Mouse (Mus musculus) hindbrain, embryonic 11.5 days (tissue): ENCODE data around the gene Slc19a3. TPM values are rescaled to one million over a fixed set of nuclear protein-coding genes. Genes with fewer than 3 reads are reported as not detected.

Experiments used
- ATAC-seq: fragments of 200-750 bp; cut with Nextera tagmentation; 2 replicates; pipeline ENCODE4 v1.8.0; 2017; ENCODE audit warnings: mild to moderate bottlenecking, moderate TSS enrichment, moderate library complexity; ENCODE audit not compliant: low FRiP score
- DNase-seq: peaks from one replicate; pipeline ENCODE4 v3.0.0-alpha.2; 2015; ENCODE audit warnings: low spot score
- H3K27ac ChIP-seq: fragments of 300-500 bp; sonication (generic); 2 replicates; pipeline ENCODE4 v1.5.1; 2014; ENCODE audit warnings: mild to moderate bottlenecking, low read depth, low read length
- H3K27me3 ChIP-seq: fragments of 300-500 bp; sonication (generic); 2 replicates; pipeline ENCODE4 v1.6.1; 2014; ENCODE audit warnings: mild to moderate bottlenecking, low read length, moderate library complexity, mixed read lengths; ENCODE audit not compliant: control insufficient read depth, insufficient read depth
- H3K36me3 ChIP-seq: fragments of 300-500 bp; sonication (generic); 2 replicates; pipeline ENCODE4 v1.6.1; 2014; ENCODE audit warnings: mild to moderate bottlenecking, low read length, moderate library complexity, mixed read lengths; ENCODE audit not compliant: control insufficient read depth, insufficient read depth
- H3K4me1 ChIP-seq: fragments of 300-500 bp; sonication (generic); replicated peaks from 2 replicates; pipeline ENCODE4 v1.6.1; 2014; ENCODE audit warnings: low read length, mixed read lengths; ENCODE audit not compliant: control insufficient read depth, insufficient read depth
- H3K4me2 ChIP-seq: fragments of 300-500 bp; sonication (generic); replicated peaks from 2 replicates; pipeline ENCODE4 v1.6.1; 2014; ENCODE audit warnings: mild to moderate bottlenecking, low read depth, low read length
- H3K4me3 ChIP-seq: fragments of 300-500 bp; sonication (generic); 2 replicates; pipeline ENCODE4 v1.5.1; 2014; ENCODE audit warnings: low read depth, low read length
- H3K9ac ChIP-seq: fragments of 300-500 bp; sonication (generic); 2 replicates; pipeline ENCODE4 v1.6.1; 2014; ENCODE audit warnings: low read depth, low read length
- H3K9me3 ChIP-seq: fragments of 300-500 bp; sonication (generic); 2 replicates; pipeline ENCODE4 v1.6.1; 2016; ENCODE audit warnings: low read length; ENCODE audit not compliant: control insufficient read depth
- WGBS: fragments of 180-500 bp; shearing (Covaris S2); extraction: QIAGEN DNeasy Blood & Tissue Kit; methylation state at CpG from one replicate; pipeline ENCODE4 v1.1.7; 2014; 5-methylcytosine and 5-hydroxymethylcytosine counted together
- polyA plus RNA-seq: library from polyadenylated mRNA; unstranded; fragments of >200 nt; fragmentation: Nextera tagmentation; extraction: Ambion mirVana; gene quantifications from 2 replicates; pipeline ENCODE4 v1.2.1, GENCODE M21; 2014

The Slc19a3 gene
- polyA plus RNA-seq, 1 experiment from 2014 or later, result 0.34 TPM

- ATAC-seq (peak; percentile 71), DNase-seq (peak; percentile 25)
- 66% methylated on average over 3 of the region's 3 CpGs for WGBS
- Histone ChIP-seq H3K4me1 (no peaks in the 10 kb centered on the region), H3K27ac (no peak overlapping the region), H3K27me3 (no peaks in the 10 kb centered on the region), H3K4me3 (no peak overlapping the region), H3K9me3 (no peaks in the 10 kb centered on the region), H3K36me3 (no peaks in the 10 kb centered on the region), H3K4me2 (no peak overlapping the region), H3K9ac (no peak overlapping the region)
Observed at GRCm38 (mm10) chr1:82966413-82966812, 71.8 kb downstream of the Slc19a3 start.

Other genes with a start within 250 kb of the Slc19a3 start
- 47.2 and 54.4 TPM in 2 replicates for gene Agfg1, start 199.0 kb downstream of the Slc19a3 start, polyA plus RNA-seq
- 0.20 TPM in 1 of 2 replicates, not detected in the other for gene A030005L19Rik, start 125.1 kb downstream of the Slc19a3 start, polyA plus RNA-seq
- not detected in 2 replicates for gene A030014E15Rik, start 113.5 kb downstream of the Slc19a3 start, polyA plus RNA-seq
- gene Gm6217, start 107.0 kb downstream of the Slc19a3 start, polyA plus RNA-seq, result not detected in 2 replicates
- gene A030003K21Rik, start 95.1 kb downstream of the Slc19a3 start, polyA plus RNA-seq, result not detected in 2 replicates
- not detected in 2 replicates for gene Gm7544, start 82.4 kb downstream of the Slc19a3 start, polyA plus RNA-seq
- not detected in 2 replicates for gene Gm47955, start 78.2 kb downstream of the Slc19a3 start, polyA plus RNA-seq
- not detected in 2 replicates for gene Gm47959, start 37.9 kb downstream of the Slc19a3 start, polyA plus RNA-seq
- not detected in 2 replicates for gene Krtap28-10, start 4.0 kb upstream of the Slc19a3 start, polyA plus RNA-seq
- not detected in 2 replicates for gene Gm47969, start 6.5 kb upstream of the Slc19a3 start, polyA plus RNA-seq
- gene A030005K14Rik, start 20.9 kb upstream of the Slc19a3 start, polyA plus RNA-seq, result not detected in 2 replicates
- gene Krtap28-13, start 22.5 kb upstream of the Slc19a3 start, polyA plus RNA-seq, result not detected in 2 replicates
- not detected in 2 replicates for gene Ccl20, start 78.3 kb upstream of the Slc19a3 start, polyA plus RNA-seq
- 0.63 and 0.83 TPM in 2 replicates for gene Daw1, start 121.3 kb upstream of the Slc19a3 start, polyA plus RNA-seq